Mouse (Mus musculus) right cerebral cortex, postnatal 10 days (tissue): ENCODE measurements around the gene Slitrk2.

Experiments
- DNase-seq, 2 experiments: peaks; one replicate each; pipeline ENCODE4 v3.0.0; 2021; ENCODE audit warnings: low spot score in 2 of 2

Gene Slitrk2

GRCm38 (mm10) chrX:66648911-66649620, at the start of gene Slitrk2:
Gene Slitrk2, plus strand, starts transcription at chrX:66649318.
- peak; percentile 63 to 69 for DNase-seq

GRCm38 (mm10) chrX:66605490-66605889, 43.6 kb upstream of the Slitrk2 start:
- DNase-seq: peak in 1 of 2 experiments; percentile 22

DNA sequence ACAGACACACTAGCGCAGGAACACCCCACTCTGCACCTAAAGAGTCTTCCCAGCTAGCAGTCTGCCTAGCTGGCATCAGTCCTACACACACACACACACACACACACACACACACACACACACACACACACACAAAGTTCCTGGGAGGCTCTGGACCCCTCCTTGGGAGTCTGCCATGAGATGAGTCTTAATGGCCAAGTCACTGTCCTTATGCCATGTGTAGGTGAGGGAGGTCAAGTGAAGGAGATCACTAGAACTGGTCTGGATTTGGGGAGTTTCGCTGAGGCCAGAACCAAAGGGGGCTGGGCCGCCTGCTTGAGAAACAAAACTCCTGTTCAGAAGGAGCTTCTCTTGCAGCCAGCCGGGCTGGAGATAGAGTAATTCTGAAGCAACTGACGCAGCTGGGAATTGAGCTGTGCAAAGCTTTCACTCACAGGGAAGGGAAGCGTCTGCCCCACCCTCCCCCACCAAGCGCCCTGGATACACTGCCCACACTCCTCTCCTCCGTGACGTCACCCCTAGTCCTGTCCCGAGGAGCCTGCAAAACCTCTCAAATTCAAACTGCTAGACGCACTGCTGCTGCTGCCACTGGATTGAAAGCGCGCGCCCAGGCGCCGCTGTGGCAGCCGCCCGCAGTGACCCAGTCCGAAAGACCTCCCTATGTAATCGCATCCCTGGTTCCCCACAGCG, 3.5 kb downstream of the Slitrk2 start:
- peak; percentile 79 to 87 for DNase-seq

DNA sequence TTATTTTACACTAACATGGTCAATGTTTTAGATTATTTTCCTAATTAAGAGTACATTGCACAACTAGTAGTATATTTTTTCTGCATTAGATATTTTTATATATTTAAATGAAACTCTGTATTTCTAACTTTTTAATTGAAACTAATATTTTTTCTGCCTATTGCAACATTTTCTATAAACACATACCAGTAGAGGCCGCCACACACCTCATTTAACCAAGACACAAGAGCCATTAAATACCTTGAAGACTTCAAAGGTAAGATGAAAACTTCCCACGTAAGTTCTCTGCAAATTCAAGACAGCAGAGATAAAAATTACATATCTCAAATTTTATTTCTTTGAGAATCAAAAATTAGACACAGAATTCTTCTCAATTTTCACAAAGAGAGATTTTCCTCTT, 8.2 kb downstream of the Slitrk2 start:
- peak in 1 of 2 experiments; percentile 27 for DNase-seq

DNA sequence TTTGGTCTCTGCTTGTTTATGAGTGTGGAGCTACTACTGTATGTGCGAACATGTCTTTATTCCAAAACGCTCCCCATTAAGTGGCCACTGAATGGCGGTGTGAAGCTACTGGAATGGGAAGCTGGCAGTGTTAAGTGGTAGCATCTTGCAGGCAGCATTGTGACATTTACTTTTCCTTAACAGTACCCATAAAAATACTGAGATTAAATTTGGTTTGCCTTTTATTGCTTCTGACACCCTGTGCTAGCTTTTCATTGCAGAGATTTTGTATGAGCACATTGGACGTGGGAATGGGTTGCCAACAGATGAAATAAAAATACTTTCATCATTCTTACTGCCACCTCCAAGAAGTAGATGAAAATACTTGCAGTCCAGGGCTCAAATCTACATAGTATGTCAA, 27.8 kb downstream of the Slitrk2 start:
- peak in 1 of 2 experiments; percentile 23 for DNase-seq

GRCm38 (mm10) chrX:66678646-66679045, 29.5 kb downstream of the Slitrk2 start:
- DNase-seq: no peak
